Mouse (Mus musculus): ENCODE measurements around the gene 3110018I06Rik. TPM values are rescaled to one million over a fixed set of nuclear protein-coding genes. Genes with fewer than 3 reads are reported as not detected.

Gene 3110018I06Rik
- not detected for total RNA-seq (2022)

GRCm38 (mm10) chr12:107488371-107488770 is at the start of gene 3110018I06Rik:
Gene 3110018I06Rik (plus strand): TSS chr12:107488632.
- no peak for DNase-seq (ENCODE audit: low spot score in 2 of 2)

GRCm38 (mm10) chr12:107444681-107445080 is 43.8 kb upstream of the 3110018I06Rik start:
- DNase-seq (ENCODE audit: low spot score in 2 of 2), result no peak

DNA sequence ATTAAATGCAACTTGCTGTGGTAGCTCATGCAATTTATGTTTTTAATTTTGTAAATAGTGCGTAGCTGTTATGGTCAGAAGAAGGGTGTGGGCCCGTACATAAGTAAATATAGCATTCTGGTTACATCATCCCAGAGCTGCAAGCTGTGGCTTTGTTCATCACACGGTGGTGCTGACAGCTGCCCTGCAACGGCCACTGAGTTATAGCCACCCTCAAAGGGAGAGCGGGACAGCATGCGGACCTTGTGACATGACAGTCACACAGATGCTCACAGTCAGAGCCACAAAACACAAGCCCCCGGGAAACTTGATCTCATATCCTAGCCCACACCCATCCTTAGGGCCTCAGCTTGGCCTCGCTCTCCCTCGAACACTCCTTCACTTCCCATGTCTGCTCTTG is 30.6 kb upstream of the 3110018I06Rik start:
- no peak for DNase-seq (ENCODE audit: low spot score in 2 of 2)

DNA sequence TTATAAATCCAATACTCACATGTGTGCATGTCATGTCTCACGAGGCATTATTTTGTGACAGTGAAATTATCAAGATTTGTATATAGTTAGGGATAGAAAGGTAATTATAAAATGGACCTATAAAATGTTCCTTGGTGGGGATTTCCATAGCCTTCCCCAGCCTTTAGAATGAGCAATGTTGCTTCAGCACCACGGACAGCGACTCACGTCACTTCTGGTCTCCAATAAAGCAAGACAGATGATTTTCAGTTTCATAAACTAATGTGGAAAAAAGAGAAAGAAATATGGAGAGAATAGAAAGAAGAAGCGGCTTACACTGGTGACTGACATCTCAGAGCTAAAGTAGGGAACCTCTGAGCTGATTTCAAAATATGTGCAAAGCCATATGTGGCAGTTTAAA is 23.7 kb upstream of the 3110018I06Rik start:
- DNase-seq (ENCODE audit: low spot score in 2 of 2), result no peak

DNA sequence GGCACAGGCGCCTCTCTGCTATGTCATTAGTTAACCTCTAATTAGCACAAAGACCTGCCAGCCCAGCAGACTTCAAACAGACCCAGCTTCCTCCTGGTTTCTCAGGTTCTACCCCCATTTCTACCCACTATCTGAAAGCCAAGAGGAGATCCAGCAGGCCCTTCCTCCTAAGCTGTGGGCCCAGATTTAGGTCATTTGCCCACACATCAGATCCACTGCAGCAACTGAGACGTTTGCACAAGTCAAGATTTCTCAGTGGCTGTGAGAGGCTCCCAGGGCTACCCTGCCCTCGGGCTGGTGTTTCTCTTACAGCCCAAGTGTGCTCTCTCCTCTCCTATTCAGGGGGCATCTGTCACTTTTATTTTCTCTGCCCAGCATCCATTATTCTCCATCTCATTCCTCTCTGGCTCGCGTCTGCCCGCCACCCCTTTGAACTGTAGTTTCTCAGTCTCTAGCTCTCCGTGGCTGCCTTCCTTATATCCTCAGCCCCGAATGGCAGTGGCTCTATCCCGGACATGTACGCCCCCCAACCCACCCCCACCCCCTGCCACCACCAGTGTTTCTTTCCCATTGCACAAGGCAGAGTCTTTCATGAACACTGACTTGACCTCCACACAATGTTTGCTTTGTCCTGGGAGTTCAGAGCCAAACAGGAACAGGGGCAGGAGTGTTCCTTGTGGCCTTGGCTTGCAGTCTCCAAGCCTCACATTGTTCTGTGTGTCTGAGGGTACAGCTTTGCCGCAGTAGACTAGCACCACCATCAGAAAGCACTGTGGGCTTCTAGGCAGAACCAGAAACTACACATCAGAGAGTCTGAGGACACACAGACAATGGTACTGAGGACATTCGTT is 11.8 kb upstream of the 3110018I06Rik start:
- DNase-seq (ENCODE audit: low spot score in 2 of 2), result no peak

DNA sequence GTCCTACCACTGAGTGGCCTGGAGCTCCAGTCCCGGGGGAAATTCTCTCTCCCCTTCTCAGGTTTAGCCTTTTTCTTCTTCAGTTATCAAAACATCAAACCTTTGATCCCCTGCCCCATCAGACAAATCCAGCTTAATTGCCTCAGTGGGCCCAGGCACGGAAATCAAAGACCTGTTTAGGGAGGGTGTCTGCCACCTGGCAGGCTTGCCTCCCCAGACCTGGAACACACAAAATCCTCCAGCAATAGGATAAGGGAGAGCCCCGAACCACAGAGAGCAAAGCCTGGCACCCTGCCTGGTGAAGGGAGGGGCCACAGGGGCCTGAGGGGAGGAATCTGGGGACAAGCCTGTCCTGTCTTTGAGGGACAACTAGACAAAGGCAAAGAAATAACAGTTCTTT is 9.1 kb upstream of the 3110018I06Rik start:
- DNase-seq (ENCODE audit: low spot score in 2 of 2), result no peak

DNA sequence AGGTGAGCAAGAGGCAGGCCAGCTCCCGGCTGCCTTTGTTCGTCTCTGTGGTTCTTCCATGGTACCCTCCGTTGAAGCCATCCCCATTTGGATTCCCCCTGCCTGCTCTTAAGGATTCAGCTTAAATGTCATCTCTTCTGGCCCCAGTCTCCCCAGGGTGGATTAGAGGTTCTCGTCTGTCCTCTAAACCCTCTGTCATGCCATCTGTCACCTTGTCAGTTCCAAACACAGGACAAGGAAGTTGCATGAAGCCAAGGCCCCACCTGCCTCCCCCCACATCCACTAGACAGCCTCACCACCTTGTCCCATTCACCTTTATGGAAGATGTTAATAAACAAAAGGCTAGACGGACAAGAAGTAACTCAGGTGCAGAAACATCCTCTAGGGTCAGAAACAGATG is 5.4 kb upstream of the 3110018I06Rik start:
- no peak for DNase-seq (ENCODE audit: low spot score in 2 of 2)

DNA sequence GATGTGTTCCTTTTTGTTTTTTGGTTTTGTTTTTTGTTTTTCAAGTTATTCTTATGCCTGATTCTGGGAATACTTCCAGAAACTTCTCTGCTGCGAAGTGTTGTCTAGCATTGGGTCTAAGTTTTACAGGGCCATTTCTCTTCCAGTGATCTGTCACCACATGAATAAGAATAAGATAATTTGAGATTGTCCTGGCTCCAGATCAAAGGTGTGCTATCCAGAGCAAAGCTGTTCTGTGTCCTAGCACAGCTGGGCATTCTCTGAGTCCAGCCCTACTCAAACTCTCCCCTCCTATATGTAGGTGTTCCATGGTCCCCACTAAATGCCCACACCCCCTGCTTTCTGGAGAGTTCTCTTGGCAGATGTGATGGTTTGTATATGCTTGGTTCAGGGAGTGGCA is 2.9 kb downstream of the 3110018I06Rik start:
- no peak for DNase-seq (ENCODE audit: low spot score in 2 of 2)

DNA sequence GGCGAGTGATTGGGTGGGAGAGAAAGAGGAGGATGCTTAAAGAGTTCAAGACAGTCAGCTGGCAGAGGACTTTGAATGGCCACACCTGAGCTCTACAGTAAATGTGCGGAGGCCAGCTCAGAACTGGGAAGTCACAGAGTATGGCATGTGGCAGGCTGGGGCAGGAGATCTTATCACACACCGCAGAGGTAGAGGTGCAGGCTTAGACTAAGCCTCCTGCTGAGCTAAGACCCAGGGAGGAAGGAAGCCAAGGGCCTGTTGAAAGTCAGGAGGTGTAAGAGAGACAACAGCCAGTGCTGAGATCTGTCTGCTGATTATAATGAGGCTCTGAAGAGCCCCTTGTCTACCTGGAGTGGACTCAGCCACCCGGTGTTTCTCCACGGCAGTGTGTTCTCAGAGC is 8.5 kb downstream of the 3110018I06Rik start:
- no peak for DNase-seq (ENCODE audit: low spot score in 2 of 2)

DNA sequence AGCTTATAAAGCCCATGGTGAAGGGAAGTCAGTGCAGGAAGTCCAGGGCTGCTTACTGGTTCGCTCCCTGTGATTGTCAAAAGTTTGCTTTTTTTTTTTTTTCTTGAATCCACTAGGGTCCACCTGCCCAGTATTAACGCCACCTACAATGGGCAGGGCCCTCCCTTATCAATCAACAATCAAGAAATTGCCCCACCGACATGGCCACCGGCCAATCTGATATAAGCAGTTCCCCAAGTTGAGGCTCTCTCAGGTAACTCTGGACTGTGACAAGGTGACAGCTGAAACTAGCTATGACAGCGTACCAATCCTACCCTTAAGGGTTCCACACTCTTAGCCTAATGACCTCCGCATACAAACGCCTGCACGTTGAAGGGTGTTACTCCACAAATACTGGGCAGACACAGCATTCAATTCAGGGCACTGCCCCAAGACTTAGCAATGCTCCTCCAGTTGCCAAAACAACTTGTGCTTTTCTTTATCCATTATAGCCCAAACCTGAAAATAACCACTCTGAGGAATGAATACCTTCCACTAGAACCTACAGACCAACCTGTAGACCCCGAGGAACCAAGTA is 21.3 kb downstream of the 3110018I06Rik start:
- DNase-seq (ENCODE audit: low spot score in 2 of 2), result no peak

GRCm38 (mm10) chr12:107511112-107511511 is 22.7 kb downstream of the 3110018I06Rik start:
- no peak for DNase-seq (ENCODE audit: low spot score in 2 of 2)

- no peak for DNase-seq (ENCODE audit: low spot score in 2 of 2)
Observed at GRCm38 (mm10) chr12:107516265-107517217, 28.1 kb downstream of the 3110018I06Rik start.

DNA sequence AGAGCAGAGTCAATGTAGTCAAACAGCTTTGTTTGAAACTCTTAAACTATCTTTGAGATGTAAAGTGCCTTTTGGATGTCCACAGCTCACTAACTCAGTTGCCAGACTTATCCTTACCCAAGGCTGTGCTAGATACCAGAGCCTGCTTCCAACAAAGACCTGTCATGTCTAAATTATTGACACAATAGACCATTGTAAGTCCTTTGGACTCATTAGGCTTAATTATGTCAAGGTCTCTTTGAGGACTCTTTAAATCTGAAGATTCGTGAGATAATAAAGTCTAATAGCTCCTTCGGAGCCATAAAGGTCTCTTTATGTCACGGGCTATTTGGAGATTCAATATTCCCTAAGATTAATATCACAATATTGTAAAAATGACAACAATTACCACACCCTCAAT is 32.5 kb downstream of the 3110018I06Rik start:
- DNase-seq (ENCODE audit: low spot score in 2 of 2), result no peak

DNA sequence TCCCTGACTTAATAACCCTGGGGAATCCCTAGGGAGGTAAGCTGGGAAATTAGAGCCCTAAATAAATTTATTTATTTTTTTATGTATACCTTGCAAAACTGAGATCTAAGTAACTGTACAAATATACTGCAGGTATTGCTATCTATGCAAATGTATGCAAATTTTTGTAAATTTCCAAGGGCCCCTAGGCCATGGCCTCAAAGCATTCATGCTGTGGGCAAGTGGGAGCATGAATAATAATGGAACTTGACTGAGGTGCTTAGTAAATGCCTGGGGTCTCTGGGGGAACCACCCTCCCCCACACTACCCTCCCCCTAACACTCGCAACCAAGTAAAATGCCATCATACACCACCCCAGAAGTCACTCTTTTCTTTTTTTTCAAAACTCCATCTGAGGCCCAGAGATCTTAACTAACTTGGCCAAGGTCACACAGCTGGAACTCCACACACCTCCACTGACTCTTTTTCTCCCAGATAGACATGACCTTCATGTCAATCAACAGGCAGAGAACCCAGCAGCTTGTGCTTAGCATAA is 40.0 kb downstream of the 3110018I06Rik start:
- no peak for DNase-seq (ENCODE audit: low spot score in 2 of 2)

DNA sequence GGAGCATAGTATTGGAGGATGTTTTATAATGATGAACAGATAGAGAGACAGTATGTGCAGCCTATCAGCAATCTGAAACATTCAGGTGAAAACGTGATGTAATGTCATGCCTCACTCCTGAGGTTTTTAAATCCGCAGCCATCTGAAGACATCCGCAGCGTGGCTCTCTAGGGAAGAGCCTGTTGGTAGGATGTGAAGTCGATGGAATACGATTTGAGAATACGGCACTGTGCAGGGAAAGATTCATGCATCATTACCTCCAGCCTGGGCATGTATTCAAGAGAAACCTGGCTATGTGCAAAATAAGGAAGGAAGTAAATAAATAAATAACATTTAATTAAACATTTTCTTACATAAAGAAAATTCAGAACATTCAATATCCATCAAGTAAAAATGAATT is 44.4 kb downstream of the 3110018I06Rik start:
- no peak for DNase-seq (ENCODE audit: low spot score in 2 of 2)

Data from gastrocnemius, adult 8-10 months (tissue).